Mouse (Mus musculus): ENCODE measurements around the gene Alox12e.

DNA sequence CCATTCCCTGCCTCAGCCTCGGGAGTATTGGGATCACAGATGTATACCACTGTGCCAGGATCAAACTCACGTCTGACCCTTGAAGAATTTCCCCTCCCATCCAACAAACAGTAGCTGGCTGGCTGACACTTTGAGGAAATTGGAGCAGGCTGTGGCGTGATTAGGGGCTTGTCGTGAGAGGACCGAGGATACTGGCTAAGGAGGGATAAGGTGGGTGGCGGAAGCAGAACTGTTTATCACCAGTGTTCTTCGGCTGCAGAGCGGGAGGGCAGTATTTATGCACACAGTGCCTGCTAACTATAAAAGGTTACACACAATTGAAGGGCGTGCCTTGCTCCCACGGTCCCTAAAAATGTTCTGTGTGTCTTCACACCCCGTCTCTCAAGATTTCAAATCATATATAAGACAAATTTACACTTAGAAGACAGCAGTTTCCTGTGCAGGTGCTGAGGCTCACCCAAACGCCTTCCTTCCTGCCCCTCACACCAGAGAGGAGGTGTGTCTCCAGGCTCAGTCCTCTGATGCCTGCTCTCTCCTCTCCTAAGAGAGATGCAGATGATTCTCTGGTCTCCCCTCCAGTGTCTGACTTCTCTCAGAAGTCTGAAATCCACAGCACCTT lies 24.5 kb downstream of the Alox12e start:
- TF ChIP-seq CTCF (IDR thresholded peaks at IDR 0.05; ENCODE audit: extremely low read depth, insufficient read length, insufficient replicate concordance, low read depth, low read length) (no peak), POLR2A (IDR thresholded peaks at IDR 0.05; ENCODE audit: low read depth, low read length) (no peak)

Measured in small intestine, adult 2 months (tissue).